Mouse (Mus musculus) gastrocnemius, postnatal 25 days (tissue): ENCODE results near the gene Clec1b. TPM values are rescaled to one million over a fixed set of nuclear protein-coding genes. Genes with fewer than 3 reads are reported as not detected.
A peak's percentile ranks its signal among the peaks of the same experiment; 100 is the strongest.

Source experiments
- DNase-seq: peaks from one replicate; pipeline ENCODE4 v3.0.0; 2022
- total RNA-seq, 2 experiments: library from RNA; stranded (reverse); gene quantifications; 1 replicate in 1 of 2; 2 replicates in 1 of 2; pipeline ENCODE4 v1.2.3; 2021

Clec1b gene
- total RNA-seq, 2 experiments from 2014 or later: not detected

DNA sequence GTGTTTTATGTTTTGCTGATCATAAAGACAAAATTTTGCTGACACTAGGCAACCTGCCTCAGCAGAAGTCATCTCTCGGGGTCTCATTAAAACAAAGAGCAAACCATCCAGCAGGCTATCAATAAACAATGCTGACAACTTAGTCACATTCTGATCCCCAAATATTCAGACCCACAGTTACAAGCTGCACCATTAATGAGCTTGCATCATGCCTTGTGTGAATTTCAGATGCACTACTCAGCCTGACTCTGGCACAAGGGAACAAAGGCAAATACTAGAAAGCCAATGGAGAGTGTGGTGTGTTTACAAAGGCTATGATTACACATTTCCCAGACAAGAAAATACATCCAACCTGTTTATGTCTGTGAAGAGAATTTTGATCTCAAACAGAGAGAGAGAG is 17.1 kb downstream of the Clec1b start:
- DNase-seq: no peak

GRCm38 (mm10) chr6:129422311-129422710 is 25.2 kb downstream of the Clec1b start:
- no peak for DNase-seq

- DNase-seq: peak; percentile 28
Measured at GRCm38 (mm10) chr6:129423040-129423733, 26.1 kb downstream of the Clec1b start.

DNA sequence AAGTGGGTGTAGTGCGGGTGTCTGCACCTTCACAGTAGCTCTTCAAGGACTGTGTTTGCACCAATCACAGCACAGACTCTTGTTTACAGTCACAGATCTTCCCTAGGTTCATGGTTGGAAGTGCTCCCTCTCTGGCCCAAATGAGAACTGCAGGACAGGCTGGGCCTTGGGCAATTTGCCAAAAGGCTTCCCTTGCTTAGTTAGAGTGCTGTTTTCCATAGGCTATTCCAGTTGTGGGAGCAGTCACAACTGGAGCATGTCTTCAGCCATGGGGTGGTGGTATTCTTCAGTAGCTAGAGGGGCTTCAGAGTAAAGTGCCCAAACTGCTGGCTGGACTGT is 26.6 kb downstream of the Clec1b start:
- peak; percentile 43 for DNase-seq

GRCm38 (mm10) chr6:129425217-129425616 is 28.1 kb downstream of the Clec1b start:
- DNase-seq: no peak

DNA sequence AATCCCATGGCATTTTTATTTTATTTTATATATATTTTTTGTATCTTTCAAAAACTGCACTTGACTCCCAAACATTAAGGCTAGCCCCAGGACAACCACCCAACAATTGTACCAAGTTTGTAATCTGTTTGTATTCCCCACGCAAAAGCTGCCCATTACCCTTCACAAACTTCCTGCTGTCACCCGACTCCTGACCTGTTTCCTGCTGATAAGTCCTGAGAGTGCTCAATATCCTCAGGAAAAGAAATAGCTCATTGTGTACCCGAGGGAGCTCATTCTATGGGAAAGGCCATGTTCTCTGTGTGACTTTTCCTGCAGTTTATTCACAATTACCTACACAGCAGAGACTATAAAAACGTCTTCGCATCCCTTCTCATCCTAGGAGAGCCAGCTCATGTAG is 28.7 kb downstream of the Clec1b start:
- DNase-seq: no peak

DNA sequence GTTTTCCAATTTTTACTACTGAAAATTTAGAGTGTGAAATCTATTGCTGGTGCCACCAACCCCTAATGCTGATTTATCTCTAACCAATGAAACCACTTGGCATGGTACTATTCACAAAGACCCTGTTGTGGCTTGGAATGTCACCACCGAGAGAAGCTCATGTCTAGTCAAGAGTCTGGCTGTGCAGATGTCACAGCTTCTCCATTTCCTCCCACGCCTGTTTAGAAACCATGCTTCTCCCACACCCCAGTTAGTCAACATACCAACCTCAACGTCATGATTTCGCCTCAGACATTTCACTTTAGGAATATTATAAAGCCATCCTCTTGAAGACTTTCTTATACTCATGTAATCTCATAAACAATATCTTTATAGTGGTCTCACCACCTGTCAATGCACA is 30.2 kb downstream of the Clec1b start:
- no peak for DNase-seq

- DNase-seq: no peak
Measured at GRCm38 (mm10) chr6:129434239-129434638, 37.1 kb downstream of the Clec1b start.

DNA sequence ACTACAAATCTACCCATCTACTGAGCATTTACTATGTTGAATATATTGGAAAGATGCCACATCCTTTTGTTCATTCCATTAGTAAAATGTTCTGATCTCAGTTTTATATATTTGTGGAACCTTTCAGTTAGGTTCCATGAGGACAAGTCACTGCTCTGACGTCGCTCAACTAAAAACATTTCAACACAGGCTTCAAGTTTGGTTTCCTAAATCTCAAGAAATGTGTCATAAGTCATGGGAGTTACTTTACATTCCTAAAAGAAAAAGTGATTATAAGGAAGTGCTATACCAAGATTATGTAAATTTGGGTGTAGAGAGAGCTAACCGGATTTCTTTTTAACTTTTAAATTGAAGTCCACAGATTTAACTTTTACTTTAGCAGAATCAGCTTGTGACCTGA is 38.9 kb downstream of the Clec1b start:
- no peak for DNase-seq

DNA sequence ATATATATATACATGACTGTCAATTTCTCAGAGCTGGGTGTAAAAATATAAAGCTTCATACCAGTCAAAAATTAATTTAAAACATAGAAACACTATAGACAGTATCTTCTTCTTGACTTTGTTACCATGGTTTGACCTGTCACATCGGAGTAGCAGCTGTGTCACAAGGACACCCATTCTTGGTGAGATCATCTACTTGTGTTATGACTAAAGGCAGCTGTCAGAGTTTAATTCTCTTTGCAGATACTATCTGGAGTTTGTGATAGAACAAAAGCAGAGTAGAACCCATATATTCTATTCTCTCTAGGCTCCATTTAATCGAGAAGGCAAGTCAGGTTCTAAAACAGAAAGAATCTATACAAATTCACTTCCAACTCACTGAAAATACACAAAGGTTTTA is 40.9 kb downstream of the Clec1b start:
- DNase-seq: no peak

DNA sequence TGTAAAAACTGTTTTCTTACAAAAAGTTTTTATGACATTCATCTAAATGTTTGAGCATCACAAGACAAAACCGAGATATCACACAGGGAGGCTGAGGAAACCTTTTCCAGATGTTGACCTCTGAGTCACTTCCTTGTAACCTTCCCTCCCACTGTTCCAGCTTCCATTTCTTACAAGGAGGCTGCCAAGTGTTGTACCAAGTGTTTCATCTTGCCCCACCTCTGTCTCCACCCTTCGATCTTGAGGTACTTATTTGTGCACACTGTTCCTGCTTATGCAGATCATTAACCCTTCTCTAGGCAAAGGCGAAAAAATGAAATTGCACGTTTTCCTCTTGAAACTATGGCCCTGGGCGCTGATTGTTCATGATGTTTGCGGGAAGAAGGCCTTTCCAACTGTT is 52.6 kb downstream of the Clec1b start:
- peak; percentile 15 for DNase-seq

GRCm38 (mm10) chr6:129451411-129452039 is 54.4 kb downstream of the Clec1b start, which contains the start of gene Clec1a:
Gene Clec1a, minus strand, starts transcription at chr6:129452000.
- DNase-seq: peak; percentile 34

Other genes with a start within 250 kb of the Clec1b start
- gene Clec2d, start 216.7 kb upstream of the Clec1b start, total RNA-seq: 10 to 100 TPM; 61.8 to 71.7 TPM
- under 1 TPM in 1 of 2 experiments, not detected in 1; 0.19 TPM for gene Cd69, start 121.9 kb upstream of the Clec1b start, total RNA-seq
- gene 4922502D21Rik, start 65.5 kb upstream of the Clec1b start, total RNA-seq: not detected
- gene Clec12a, start 54.6 kb upstream of the Clec1b start, total RNA-seq: under 1 TPM in 1 of 2 experiments, not detected in 1; 0.46 TPM
- gene Clec12b, start 11.4 kb upstream of the Clec1b start, total RNA-seq: not detected
- not detected for gene Clec9a, start 11.6 kb downstream of the Clec1b start, total RNA-seq
- 1 to 10 TPM; 2.4 to 2.5 TPM for gene Clec1a, start 54.7 kb downstream of the Clec1b start, total RNA-seq
- not detected for gene Olr1, start 109.9 kb downstream of the Clec1b start, total RNA-seq
- not detected for gene Tmem52b, start 115.3 kb downstream of the Clec1b start, total RNA-seq
- 10 to 100 TPM; 38.2 to 41.9 TPM for gene Gabarapl1, start 135.9 kb downstream of the Clec1b start, total RNA-seq
- not detected for gene Klre1, start 180.6 kb downstream of the Clec1b start, total RNA-seq
- not detected for gene Klrd1, start 194.5 kb downstream of the Clec1b start, total RNA-seq
- gene Klrk1, start 226.6 kb downstream of the Clec1b start, total RNA-seq: not detected
- gene Klrc3, start 246.0 kb downstream of the Clec1b start, total RNA-seq: not detected